Mouse (Mus musculus): ENCODE results near the gene Olfr823. TPM values are rescaled to one million over a fixed set of nuclear protein-coding genes. Genes with fewer than 3 reads are reported as not detected.
"Not testable (repeated sequence)": the region's sequence is repeated elsewhere in the genome, so short reads cannot be mapped to it uniquely, and the experiment has no call there.

Gene Olfr823
- total RNA-seq (2021), result not detected
- not detected in 2 replicates for polyA plus RNA-seq (2012; rRNA removed)
- long read RNA-seq, result 0 reads

GRCm38 (mm10) chr10:130115283-130115682, at the start of gene Olfr823:
Gene Olfr823, minus strand, starts transcription at chr10:130115383.
- H3K36me3 ChIP-seq (ENCODE audit: control insufficient read depth, insufficient read depth, low read length); DNase-seq; H3K4me3 ChIP-seq; intact Hi-C loops (cut with DNase I); H3K27me3 ChIP-seq (ENCODE audit: control insufficient read depth, insufficient read depth, low read length); H3K9ac ChIP-seq (ENCODE audit: low read depth, low read length); H3K4me1 ChIP-seq (ENCODE audit: control insufficient read depth, insufficient read depth, low read length); H3K27ac ChIP-seq; H3K79me2 ChIP-seq (replicated peaks; ENCODE audit: control insufficient read depth, insufficient read depth, low read length): not testable (repeated sequence)
- WGBS, result 61% methylated on average over 1 of the region's 1 CpGs

GRCm38 (mm10) chr10:130144121-130144520, 28.9 kb upstream of the Olfr823 start:
- Histone ChIP-seq H3K4me1 (ENCODE audit: control insufficient read depth, insufficient read depth, low read length) (no peaks in the 10 kb centered on the region), H3K79me2 (replicated peaks; ENCODE audit: control insufficient read depth, insufficient read depth, low read length) (no peaks in the 10 kb centered on the region), H3K36me3 (ENCODE audit: control insufficient read depth, insufficient read depth, low read length) (no peaks in the 10 kb centered on the region), H3K4me3 (no peak overlapping the region), H3K27me3 (ENCODE audit: control insufficient read depth, insufficient read depth, low read length) (no peaks in the 10 kb centered on the region), H3K27ac (no peak overlapping the region), H3K9ac (ENCODE audit: low read depth, low read length) (no peak overlapping the region)
- DNase-seq, result no peak
- intact Hi-C loops (cut with DNase I), result no loop called here
- 59% methylated on average over 5 of the region's 5 CpGs for WGBS
- no peak for TF ChIP-seq CTCF (IDR thresholded peaks at IDR 0.05)
- TF ChIP-seq EP300 (IDR thresholded peaks at IDR 0.05; ENCODE audit: insufficient read depth, low read depth, low read length), result no peak
- TF ChIP-seq POLR2A (IDR thresholded peaks at IDR 0.05; ENCODE audit: insufficient read depth, low read depth, low read length), result no peak

DNA sequence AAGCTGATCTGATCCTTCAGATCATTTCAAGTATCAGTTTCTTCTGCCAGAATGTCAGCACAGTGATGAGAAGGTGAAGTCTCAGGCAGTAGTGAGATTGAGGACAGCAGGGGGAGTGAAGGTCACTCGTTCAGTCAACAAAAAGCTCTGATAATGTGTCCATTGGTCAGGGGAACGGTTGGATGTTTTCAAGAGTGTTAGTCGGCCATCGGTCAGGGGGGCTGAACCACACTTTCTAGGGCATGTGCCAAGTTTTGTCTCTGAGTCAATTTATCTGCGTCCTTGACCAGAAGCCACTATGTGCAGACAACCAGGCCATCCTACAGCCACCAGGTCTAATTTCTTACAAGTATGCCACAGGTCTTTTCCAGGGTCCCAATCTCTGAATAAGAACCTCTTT, 27.3 kb upstream of the Olfr823 start:
- H3K27me3 ChIP-seq (ENCODE audit: control insufficient read depth, insufficient read depth, low read length); intact Hi-C loops (cut with DNase I); H3K27ac ChIP-seq; H3K4me1 ChIP-seq (ENCODE audit: control insufficient read depth, insufficient read depth, low read length); H3K9ac ChIP-seq (ENCODE audit: low read depth, low read length); DNase-seq; H3K36me3 ChIP-seq (ENCODE audit: control insufficient read depth, insufficient read depth, low read length); H3K79me2 ChIP-seq (replicated peaks; ENCODE audit: control insufficient read depth, insufficient read depth, low read length); H3K4me3 ChIP-seq: not testable (repeated sequence)
- 60% methylated on average over 5 of the region's 5 CpGs for WGBS

DNA sequence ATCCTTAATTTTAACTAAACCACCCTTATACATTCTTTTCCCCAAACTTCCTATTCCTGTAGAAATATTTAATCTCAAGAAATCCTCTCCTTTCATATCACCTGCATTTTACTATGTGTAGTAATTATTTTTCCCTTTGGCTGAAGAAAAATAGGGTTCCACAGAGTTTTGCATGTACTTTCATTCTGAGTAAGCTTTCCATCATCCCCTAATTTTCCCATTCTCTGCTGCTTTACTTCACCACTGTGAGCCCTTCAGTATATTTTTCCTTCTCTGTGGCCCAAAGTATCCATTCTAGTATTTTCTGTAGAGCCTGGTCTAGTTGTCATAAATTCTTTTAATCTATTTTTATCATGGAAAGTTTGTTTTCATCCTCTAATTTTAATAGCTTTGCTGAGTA, 19.6 kb upstream of the Olfr823 start:
- Histone ChIP-seq H3K4me3 (no peak overlapping the region), H3K4me1 (ENCODE audit: control insufficient read depth, insufficient read depth, low read length) (no peaks in the 10 kb centered on the region), H3K9ac (ENCODE audit: low read depth, low read length) (no peak overlapping the region), H3K27ac (no peak overlapping the region), H3K27me3 (ENCODE audit: control insufficient read depth, insufficient read depth, low read length) (no peaks in the 10 kb centered on the region), H3K79me2 (replicated peaks; ENCODE audit: control insufficient read depth, insufficient read depth, low read length) (no peaks in the 10 kb centered on the region), H3K36me3 (ENCODE audit: control insufficient read depth, insufficient read depth, low read length) (no peaks in the 10 kb centered on the region)
- no peak for DNase-seq
- no peak for TF ChIP-seq POLR2A (IDR thresholded peaks at IDR 0.05; ENCODE audit: insufficient read depth, low read depth, low read length)
- no peak for TF ChIP-seq EP300 (IDR thresholded peaks at IDR 0.05; ENCODE audit: insufficient read depth, low read depth, low read length)
- no peak for TF ChIP-seq CTCF (IDR thresholded peaks at IDR 0.05)
- intact Hi-C loops (cut with DNase I), result no loop called here

GRCm38 (mm10) chr10:130129900-130130299, 14.7 kb upstream of the Olfr823 start, which contains the start of gene Olfr824:
Gene Olfr824, minus strand, starts transcription at chr10:130130000.
- H3K27ac ChIP-seq; H3K4me3 ChIP-seq; H3K4me1 ChIP-seq (ENCODE audit: control insufficient read depth, insufficient read depth, low read length); H3K79me2 ChIP-seq (replicated peaks; ENCODE audit: control insufficient read depth, insufficient read depth, low read length); H3K27me3 ChIP-seq (ENCODE audit: control insufficient read depth, insufficient read depth, low read length); intact Hi-C loops (cut with DNase I); H3K9ac ChIP-seq (ENCODE audit: low read depth, low read length); DNase-seq; H3K36me3 ChIP-seq (ENCODE audit: control insufficient read depth, insufficient read depth, low read length): not testable (repeated sequence)

GRCm38 (mm10) chr10:130116045-130116444, 862 bp upstream of the Olfr823 start:
- H3K27me3 ChIP-seq (ENCODE audit: control insufficient read depth, insufficient read depth, low read length); H3K9ac ChIP-seq (ENCODE audit: low read depth, low read length); DNase-seq; H3K4me1 ChIP-seq (ENCODE audit: control insufficient read depth, insufficient read depth, low read length); intact Hi-C loops (cut with DNase I); H3K4me3 ChIP-seq; H3K27ac ChIP-seq; H3K79me2 ChIP-seq (replicated peaks; ENCODE audit: control insufficient read depth, insufficient read depth, low read length); H3K36me3 ChIP-seq (ENCODE audit: control insufficient read depth, insufficient read depth, low read length): not testable (repeated sequence)
- 55% methylated on average over 3 of the region's 3 CpGs for WGBS

DNA sequence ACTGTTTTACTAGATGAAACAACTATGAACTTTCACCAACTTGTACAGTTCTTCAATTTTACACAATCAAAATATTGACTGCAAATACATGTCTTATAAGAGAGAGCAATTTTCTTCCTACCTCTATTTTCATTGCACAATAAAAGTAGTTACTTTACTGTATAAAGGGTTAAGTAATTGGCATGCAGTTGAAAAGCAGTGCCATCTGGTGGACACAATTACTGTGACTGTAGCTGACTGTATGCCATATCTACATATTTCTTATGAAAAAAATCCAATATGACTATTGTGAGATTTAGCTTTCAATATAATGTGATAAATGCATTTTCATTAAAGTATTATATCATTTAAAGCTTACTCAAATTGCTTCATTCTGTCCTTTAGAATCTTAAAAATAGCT, 19.1 kb downstream of the Olfr823 start:
- DNase-seq, result no peak
- Histone ChIP-seq H3K36me3 (ENCODE audit: control insufficient read depth, insufficient read depth, low read length) (no peaks in the 10 kb centered on the region), H3K9ac (ENCODE audit: low read depth, low read length) (no peak overlapping the region), H3K4me1 (ENCODE audit: control insufficient read depth, insufficient read depth, low read length) (no peaks in the 10 kb centered on the region), H3K4me3 (no peak overlapping the region), H3K79me2 (replicated peaks; ENCODE audit: control insufficient read depth, insufficient read depth, low read length) (no peaks in the 10 kb centered on the region), H3K27me3 (ENCODE audit: control insufficient read depth, insufficient read depth, low read length) (no peaks in the 10 kb centered on the region), H3K27ac (no peak overlapping the region)
- TF ChIP-seq POLR2A (IDR thresholded peaks at IDR 0.05; ENCODE audit: insufficient read depth, low read depth, low read length) (no peak), EP300 (IDR thresholded peaks at IDR 0.05; ENCODE audit: insufficient read depth, low read depth, low read length) (no peak), CTCF (IDR thresholded peaks at IDR 0.05) (no peak)
- intact Hi-C loops (cut with DNase I), result no loop called here
